Mouse (Mus musculus) embryonic facial prominence, embryonic 12.5 days (tissue): ENCODE results near the gene Nr4a1. TPM values are rescaled to one million over a fixed set of nuclear protein-coding genes. Genes with fewer than 3 reads are reported as not detected.

Source experiments
- ATAC-seq: fragments of 200-750 bp; cut with Nextera tagmentation; 2 replicates; pipeline ENCODE4 v1.8.0; 2017; ENCODE audit not compliant: insufficient number of reproducible peaks, insufficient read depth, low FRiP score, low TSS enrichment
- H3K27ac ChIP-seq: fragments of 300-500 bp; sonication (generic); 2 replicates; pipeline ENCODE4 v1.5.1; 2016; ENCODE audit warnings: mild to moderate bottlenecking
- H3K27me3 ChIP-seq: fragments of 300-500 bp; sonication (generic); 2 replicates; pipeline ENCODE4 v1.6.1; 2016; ENCODE audit warnings: mild to moderate bottlenecking, moderate library complexity
- H3K36me3 ChIP-seq: fragments of 300-500 bp; sonication (generic); 2 replicates; pipeline ENCODE4 v1.6.1; 2016; ENCODE audit warnings: mild to moderate bottlenecking
- H3K4me1 ChIP-seq: fragments of 300-500 bp; sonication (generic); 2 replicates; pipeline ENCODE4 v1.6.1; 2016
- H3K4me2 ChIP-seq: fragments of 300-500 bp; sonication (generic); replicated peaks from 2 replicates; pipeline ENCODE4 v1.6.1; 2016; ENCODE audit warnings: mild to moderate bottlenecking, moderate library complexity
- H3K4me3 ChIP-seq: fragments of 300-500 bp; sonication (generic); 2 replicates; pipeline ENCODE4 v1.5.1; 2016; ENCODE audit warnings: mild to moderate bottlenecking
- H3K9ac ChIP-seq: fragments of 300-500 bp; sonication (generic); 2 replicates; pipeline ENCODE4 v1.6.1; 2016; ENCODE audit warnings: mild to moderate bottlenecking, moderate library complexity
- H3K9me3 ChIP-seq: fragments of 300-500 bp; sonication (generic); 2 replicates; pipeline ENCODE4 v1.6.1; 2016; ENCODE audit warnings: mild to moderate bottlenecking, moderate library complexity
- WGBS: fragments of 180-500 bp; shearing (Covaris S2); methylation state at CpG from one replicate; pipeline ENCODE4 v1.1.7; 2016; 5-methylcytosine and 5-hydroxymethylcytosine counted together
- polyA plus RNA-seq: library from polyadenylated mRNA; unstranded; fragments of >200 nt; fragmentation: Nextera tagmentation; extraction: Ambion mirVana; gene quantifications from 2 replicates; pipeline ENCODE4 v1.2.1, GENCODE M21; 2016

Nr4a1 gene
- polyA plus RNA-seq, 1 experiment from 2014 or later: 8.2 TPM

GRCm38 (mm10) chr15:101294028-101294894 is 40.2 kb downstream of the Nr4a1 start:
- 0 out of 2 replicates have a peak overlapping the region, but pooled peaks have one; percentile 2 for H3K9ac ChIP-seq
- H3K4me3 ChIP-seq: no peak overlapping the region
- ATAC-seq: no peak
- 54% methylated on average over 16 of the region's 16 CpGs for WGBS
- H3K36me3 ChIP-seq: peaks cover 30% of the 10 kb centered on the region
- H3K27ac ChIP-seq: no peak overlapping the region; the same call in 1 of the 2 replicates
- H3K4me1 ChIP-seq: 0 out of 2 replicates have a peak, but pooled peaks cover 17% of the 10 kb centered on the region
- no peaks in the 10 kb centered on the region for H3K9me3 ChIP-seq
- H3K4me2 ChIP-seq: no peak overlapping the region
- H3K27me3 ChIP-seq: no peaks in the 10 kb centered on the region

GRCm38 (mm10) chr15:101295106-101295505 is 41.0 kb downstream of the Nr4a1 start:
- H3K27me3 ChIP-seq: no peaks in the 10 kb centered on the region
- peaks cover 22% of the 10 kb centered on the region for H3K36me3 ChIP-seq
- 0 out of 2 replicates have a peak, but pooled peaks cover 17% of the 10 kb centered on the region for H3K4me1 ChIP-seq
- ATAC-seq: no peak
- H3K4me2 ChIP-seq: no peak overlapping the region
- no peaks in the 10 kb centered on the region for H3K9me3 ChIP-seq
- H3K4me3 ChIP-seq: no peak overlapping the region
- 76% methylated on average over 7 of the region's 7 CpGs for WGBS
- H3K9ac ChIP-seq: no peak overlapping the region
- no peak overlapping the region for H3K27ac ChIP-seq

GRCm38 (mm10) chr15:101295616-101296015 is 41.5 kb downstream of the Nr4a1 start:
- H3K4me1 ChIP-seq: 0 out of 2 replicates have a peak, but pooled peaks cover 17% of the 10 kb centered on the region
- WGBS: 91% methylated on average over 10 of the region's 10 CpGs
- H3K27ac ChIP-seq: no peak overlapping the region

GRCm38 (mm10) chr15:101296091-101296490 is 42.0 kb downstream of the Nr4a1 start:
- 0 out of 2 replicates have a peak, but pooled peaks cover 17% of the 10 kb centered on the region for H3K4me1 ChIP-seq
- no peak overlapping the region for H3K27ac ChIP-seq
- no peak for ATAC-seq
- H3K4me2 ChIP-seq: no peak overlapping the region
- 83% methylated on average over 11 of the region's 11 CpGs for WGBS
- no peak overlapping the region for H3K4me3 ChIP-seq
- H3K36me3 ChIP-seq: peaks cover 12% of the 10 kb centered on the region
- H3K9ac ChIP-seq: no peak overlapping the region
- H3K27me3 ChIP-seq: no peaks in the 10 kb centered on the region
- H3K9me3 ChIP-seq: no peaks in the 10 kb centered on the region

More at GRCm38 (mm10) chr15:101295616-101296015, 41.5 kb downstream of the Nr4a1 start:
- Histone ChIP-seq H3K4me2 (no peak overlapping the region), H3K9ac (no peak overlapping the region), H3K36me3 (peaks cover 17% of the 10 kb centered on the region), H3K9me3 (no peaks in the 10 kb centered on the region), H3K4me3 (no peak overlapping the region), H3K27me3 (no peaks in the 10 kb centered on the region)
- ATAC-seq: no peak

- Histone ChIP-seq H3K9me3 (no peaks in the 10 kb centered on the region), H3K27ac (no peak overlapping the region), H3K9ac (no peak overlapping the region), H3K4me3 (no peak overlapping the region), H3K4me2 (no peak overlapping the region), H3K36me3 (no peaks in the 10 kb centered on the region; the same call in 1 of the 2 replicates), H3K4me1 (0 out of 2 replicates have a peak, but pooled peaks cover 17% of the 10 kb centered on the region), H3K27me3 (no peaks in the 10 kb centered on the region)
- no peak for ATAC-seq
- 19% methylated on average over 7 of the region's 7 CpGs for WGBS
These were observed 43.9 kb downstream of the Nr4a1 start for GRCm38 (mm10) chr15:101297988-101298387.

- H3K27ac ChIP-seq: no peak overlapping the region
- H3K4me1 ChIP-seq: 0 out of 2 replicates have a peak, but pooled peaks cover 16% of the 10 kb centered on the region
- WGBS: 8% methylated on average over 7 of the region's 7 CpGs
- peak overlapping the region; percentile 19; the same call in 1 of the 2 replicates for H3K9ac ChIP-seq
- no peaks in the 10 kb centered on the region for H3K36me3 ChIP-seq
- no peaks in the 10 kb centered on the region for H3K27me3 ChIP-seq
- no peak for ATAC-seq
- H3K4me3 ChIP-seq: peak overlapping the region; percentile 14; the same call in 1 of the 2 replicates
- peak overlapping the region; percentile 34 for H3K4me2 ChIP-seq
- no peaks in the 10 kb centered on the region for H3K9me3 ChIP-seq
These were observed 44.5 kb downstream of the Nr4a1 start for GRCm38 (mm10) chr15:101298550-101298949.

GRCm38 (mm10) chr15:101299480-101299960 is 45.5 kb downstream of the Nr4a1 start:
- H3K27me3 ChIP-seq: no peaks in the 10 kb centered on the region
- no peak overlapping the region for H3K4me3 ChIP-seq
- no peak for ATAC-seq
- no peaks in the 10 kb centered on the region for H3K9me3 ChIP-seq
- H3K4me2 ChIP-seq: no peak overlapping the region
- no peaks in the 10 kb centered on the region for H3K36me3 ChIP-seq
- H3K4me1 ChIP-seq: 0 out of 2 replicates have a peak, but pooled peaks cover 8% of the 10 kb centered on the region
- H3K9ac ChIP-seq: no peak overlapping the region
- H3K27ac ChIP-seq: no peak overlapping the region
- WGBS: 80% methylated on average over 14 of the region's 14 CpGs

GRCm38 (mm10) chr15:101300128-101300527 is 46.1 kb downstream of the Nr4a1 start:
- WGBS: 73% methylated on average over 6 of the region's 6 CpGs
- Histone ChIP-seq H3K27ac (no peak overlapping the region), H3K9ac (no peak overlapping the region), H3K4me2 (no peak overlapping the region), H3K9me3 (no peaks in the 10 kb centered on the region), H3K36me3 (no peaks in the 10 kb centered on the region), H3K4me1 (0 out of 2 replicates have a peak, but pooled peaks cover 5% of the 10 kb centered on the region), H3K27me3 (no peaks in the 10 kb centered on the region), H3K4me3 (no peak overlapping the region)
- ATAC-seq: no peak

- H3K4me2 ChIP-seq: no peak overlapping the region
- H3K4me3 ChIP-seq: no peak overlapping the region
- WGBS: 76% methylated on average over 3 of the region's 3 CpGs
- no peaks in the 10 kb centered on the region for H3K27me3 ChIP-seq
- H3K9me3 ChIP-seq: no peaks in the 10 kb centered on the region
- ATAC-seq: no peak
- H3K36me3 ChIP-seq: no peaks in the 10 kb centered on the region
- no peak overlapping the region for H3K9ac ChIP-seq
- no peak overlapping the region for H3K27ac ChIP-seq
- H3K4me1 ChIP-seq: 0 out of 2 replicates have a peak, but pooled peaks cover 5% of the 10 kb centered on the region
These were observed 48.1 kb downstream of the Nr4a1 start for GRCm38 (mm10) chr15:101302201-101302600.

GRCm38 (mm10) chr15:101303830-101304229 is 49.8 kb downstream of the Nr4a1 start:
- Histone ChIP-seq H3K9me3 (no peaks in the 10 kb centered on the region), H3K36me3 (no peaks in the 10 kb centered on the region), H3K4me2 (no peak overlapping the region), H3K4me1 (peaks cover 4% of the 10 kb centered on the region; the same call in 1 of the 2 replicates), H3K27ac (no peak overlapping the region), H3K27me3 (no peaks in the 10 kb centered on the region), H3K4me3 (no peak overlapping the region), H3K9ac (no peak overlapping the region)
- 75% methylated on average over 4 of the region's 4 CpGs for WGBS
- ATAC-seq: no peak

- Histone ChIP-seq H3K36me3 (no peaks in the 10 kb centered on the region), H3K9ac (no peak overlapping the region), H3K27ac (no peak overlapping the region), H3K4me1 (peaks cover 12% of the 10 kb centered on the region; the same call in 1 of the 2 replicates), H3K4me3 (no peak overlapping the region), H3K27me3 (no peaks in the 10 kb centered on the region), H3K4me2 (no peak overlapping the region), H3K9me3 (no peaks in the 10 kb centered on the region)
- ATAC-seq: no peak
- WGBS: 92% methylated on average over 4 of the region's 4 CpGs
These were observed 52.4 kb downstream of the Nr4a1 start for GRCm38 (mm10) chr15:101306459-101306858.
